Mouse (Mus musculus) heart, embryonic 10.5 days (tissue): ENCODE results near the gene Mcemp1. TPM values are rescaled to one million over a fixed set of nuclear protein-coding genes. Genes with fewer than 3 reads are reported as not detected.
A peak's percentile ranks its signal among the peaks of the same experiment; 100 is the strongest.

Experiments used
- DNase-seq: peaks from one replicate; pipeline ENCODE4 v3.0.0-alpha.2; 2017; ENCODE audit warnings: low spot score
- H3K27ac ChIP-seq: fragments of 300-500 bp; sonication (generic); 2 replicates; pipeline ENCODE4 v1.5.1; 2016; ENCODE audit warnings: mild to moderate bottlenecking
- H3K27me3 ChIP-seq: fragments of 300-500 bp; sonication (generic); 2 replicates; pipeline ENCODE4 v1.6.1; 2016; ENCODE audit warnings: mild to moderate bottlenecking; ENCODE audit not compliant: poor library complexity, insufficient read depth, severe bottlenecking
- H3K36me3 ChIP-seq: fragments of 300-500 bp; sonication (generic); 2 replicates; pipeline ENCODE4 v1.6.1; 2016; ENCODE audit warnings: mild to moderate bottlenecking, moderate library complexity
- H3K4me1 ChIP-seq: fragments of 300-500 bp; sonication (generic); 2 replicates; pipeline ENCODE4 v1.6.1; 2016; ENCODE audit warnings: mild to moderate bottlenecking
- H3K4me3 ChIP-seq: fragments of 300-500 bp; sonication (generic); 2 replicates; pipeline ENCODE4 v1.5.1; 2016; ENCODE audit warnings: mild to moderate bottlenecking, moderate library complexity
- H3K9me3 ChIP-seq: fragments of 300-500 bp; sonication (generic); 2 replicates; pipeline ENCODE4 v1.6.1; 2016; ENCODE audit warnings: mild to moderate bottlenecking, moderate library complexity
- WGBS: fragments of 180-500 bp; shearing (Covaris S2); methylation state at CpG from one replicate; pipeline ENCODE4 v1.1.7; 2016; 5-methylcytosine and 5-hydroxymethylcytosine counted together
- polyA plus RNA-seq: library from polyadenylated mRNA; unstranded; fragments of >200 nt; fragmentation: Nextera tagmentation; extraction: Ambion mirVana; gene quantifications from 2 replicates; pipeline ENCODE4 v1.2.1, GENCODE M21; 2016

The Mcemp1 gene
- polyA plus RNA-seq, 1 experiment from 2014 or later: 0.11 TPM

DNA sequence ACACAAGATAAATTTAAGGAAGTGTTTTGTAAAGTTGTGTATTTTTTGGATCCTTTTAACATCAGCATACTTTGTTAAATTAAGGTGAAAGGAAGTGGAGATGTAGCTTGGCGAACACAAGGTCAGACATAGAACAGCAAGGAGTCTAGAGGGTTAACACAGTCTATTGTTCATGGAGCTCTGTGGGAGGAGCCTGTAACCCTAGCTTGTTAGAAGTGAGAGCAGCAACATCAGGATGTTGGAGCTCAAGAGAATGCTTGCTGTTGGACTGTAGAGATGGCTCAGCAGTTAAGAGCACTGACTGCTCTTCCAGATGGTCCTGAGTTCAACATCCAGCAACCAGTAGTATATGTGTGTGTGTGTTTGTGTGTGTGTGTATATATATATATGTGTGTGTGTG, 16.6 kb upstream of the Mcemp1 start:
- DNase-seq: no peak
- Histone ChIP-seq H3K27me3 (no peaks in the 10 kb centered on the region), H3K9me3 (no peaks in the 10 kb centered on the region), H3K4me3 (0 out of 2 replicates have a peak overlapping the region, but pooled peaks have one; percentile 15), H3K4me1 (no peaks in the 10 kb centered on the region), H3K36me3 (no peaks in the 10 kb centered on the region), H3K27ac (no peak overlapping the region)
- WGBS: 43% methylated on average over 1 of the region's 1 CpGs

DNA sequence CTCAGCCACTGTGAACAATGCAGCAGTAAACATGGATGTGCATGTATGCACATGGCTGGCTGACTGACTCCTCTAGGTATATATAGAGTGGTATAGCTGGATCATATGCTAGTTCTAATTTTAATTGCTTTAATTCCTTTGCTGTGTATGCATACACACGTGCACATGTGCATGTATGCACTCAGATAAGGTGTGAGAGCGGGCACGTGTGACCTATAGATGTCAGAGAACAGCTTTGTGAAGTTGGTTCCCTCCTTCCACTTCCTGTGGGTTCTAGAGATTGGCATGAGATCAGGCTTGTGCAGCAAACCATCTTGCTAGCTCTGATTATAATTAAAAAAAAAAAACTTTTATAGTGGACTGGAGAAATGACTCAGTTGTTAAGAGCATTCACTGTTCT, 12.7 kb upstream of the Mcemp1 start:
- H3K36me3 ChIP-seq: no peaks in the 10 kb centered on the region
- no peak overlapping the region for H3K4me3 ChIP-seq
- no peaks in the 10 kb centered on the region; the same call in 1 of the 2 replicates for H3K27me3 ChIP-seq
- DNase-seq: no peak
- H3K4me1 ChIP-seq: no peaks in the 10 kb centered on the region; the same call in 1 of the 2 replicates
- no peak overlapping the region for H3K27ac ChIP-seq
- WGBS: 71% methylated on average over 3 of the region's 3 CpGs
- no peaks in the 10 kb centered on the region for H3K9me3 ChIP-seq

DNA sequence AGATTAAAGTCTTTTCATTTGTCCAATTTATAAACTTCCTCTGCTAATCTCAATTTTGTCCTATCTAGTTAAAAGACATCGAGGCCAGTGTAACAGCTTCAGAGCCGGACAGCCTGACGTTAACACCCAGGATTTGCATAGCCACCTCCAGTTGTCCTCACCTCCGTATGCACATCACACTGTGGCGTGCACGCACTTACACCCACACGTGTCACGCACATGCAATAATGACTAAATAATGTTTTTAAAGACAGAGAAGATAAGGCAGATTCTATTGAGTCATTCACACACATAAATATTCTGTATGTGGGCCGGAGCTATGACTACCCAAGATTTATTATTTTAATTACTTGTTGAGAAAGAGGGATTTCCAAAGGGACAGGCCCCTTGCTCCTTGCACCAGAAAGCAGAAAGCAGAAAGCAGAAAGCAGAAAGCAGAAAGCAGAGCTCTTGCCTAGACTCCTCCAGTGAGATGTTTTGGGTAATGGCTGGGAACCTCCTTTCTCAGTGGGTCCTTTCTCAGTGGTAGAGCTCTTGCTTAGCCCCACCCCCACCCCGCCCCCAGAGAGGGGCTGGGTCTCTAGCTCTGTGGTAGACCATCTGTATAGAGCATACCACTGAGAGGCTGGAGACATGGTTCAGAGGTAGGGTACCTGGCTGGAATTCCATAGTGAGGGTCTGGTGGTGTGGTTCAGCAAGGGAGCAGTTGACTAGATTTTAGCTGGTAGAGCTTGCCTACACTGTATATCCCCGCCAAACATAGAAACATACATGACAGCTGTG, 10.6 kb upstream of the Mcemp1 start:
- DNase-seq: no peak
- no peaks in the 10 kb centered on the region for H3K9me3 ChIP-seq
- 65% methylated on average over 11 of the region's 11 CpGs for WGBS
- no peaks in the 10 kb centered on the region for H3K36me3 ChIP-seq
- no peak overlapping the region for H3K27ac ChIP-seq
- no peaks in the 10 kb centered on the region; the same call in 1 of the 2 replicates for H3K27me3 ChIP-seq
- no peaks in the 10 kb centered on the region; the same call in 1 of the 2 replicates for H3K4me1 ChIP-seq
- H3K4me3 ChIP-seq: no peak overlapping the region

DNA sequence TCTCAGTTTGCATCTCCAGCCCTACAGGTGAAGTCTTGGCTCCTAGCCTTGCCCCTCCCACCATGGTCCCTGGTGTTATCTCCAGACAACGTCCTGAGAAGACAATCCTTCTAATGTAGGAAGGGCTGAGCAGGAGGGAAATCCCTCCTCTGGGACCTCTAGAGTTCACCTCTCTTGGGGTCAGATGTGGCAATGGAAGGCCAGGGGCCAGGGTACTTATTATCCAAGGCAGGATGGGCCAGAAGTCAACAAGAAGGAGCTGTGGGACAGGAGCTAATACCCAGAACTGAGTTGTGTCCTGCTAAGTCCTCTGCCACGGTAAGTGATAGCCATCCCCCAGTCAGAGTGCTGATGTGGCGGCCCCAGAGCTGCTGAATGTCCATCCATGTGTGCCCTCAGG, 10.0 kb upstream of the Mcemp1 start, which contains the start of gene Retn:
Retn (plus strand) TSS at position 245 of the 400 bp plus-strand sequence.
- Histone ChIP-seq H3K36me3 (no peaks in the 10 kb centered on the region), H3K27me3 (no peaks in the 10 kb centered on the region; the same call in 1 of the 2 replicates), H3K4me3 (no peak within 1 kb of the TSS), H3K9me3 (no peaks in the 10 kb centered on the region), H3K4me1 (no peaks in the 10 kb centered on the region; the same call in 1 of the 2 replicates), H3K27ac (no peak within 1 kb of the TSS)
- no peak for DNase-seq
- WGBS: 55% methylated on average over 3 of the region's 3 CpGs

DNA sequence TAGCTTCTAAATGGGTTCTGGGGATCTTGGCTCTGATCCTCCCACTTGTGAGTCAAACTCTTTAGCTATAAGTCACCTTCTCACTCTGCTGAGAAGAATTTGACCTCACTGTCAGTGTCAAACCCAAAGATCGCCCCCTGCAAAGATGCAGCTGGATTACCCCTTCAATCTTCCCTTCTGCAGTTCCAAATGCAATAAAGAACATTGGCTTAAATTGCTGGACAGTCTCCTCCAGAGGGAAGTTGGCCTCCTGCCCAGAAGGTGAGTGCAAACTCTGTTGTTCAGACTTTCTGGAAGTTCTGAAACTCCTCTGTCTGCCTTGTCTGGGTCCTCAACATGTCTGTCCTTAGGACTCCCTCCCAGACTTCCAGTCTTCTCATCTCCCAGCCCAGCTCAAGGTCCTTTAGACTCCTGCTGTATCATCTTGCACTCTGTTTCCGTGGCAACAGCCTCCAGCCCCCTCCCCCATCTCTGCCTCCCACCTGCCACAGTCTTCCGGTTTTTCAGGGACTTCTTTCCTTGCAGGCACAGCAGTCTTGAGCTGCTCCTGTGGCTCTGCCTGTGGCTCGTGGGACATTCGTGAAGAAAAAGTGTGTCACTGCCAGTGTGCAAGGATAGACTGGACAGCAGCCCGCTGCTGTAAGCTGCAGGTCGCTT, 8.7 kb upstream of the Mcemp1 start:
- Histone ChIP-seq H3K27ac (no peak overlapping the region), H3K9me3 (no peaks in the 10 kb centered on the region), H3K4me1 (no peaks in the 10 kb centered on the region; the same call in 1 of the 2 replicates), H3K36me3 (no peaks in the 10 kb centered on the region), H3K4me3 (no peak overlapping the region), H3K27me3 (no peaks in the 10 kb centered on the region; the same call in 1 of the 2 replicates)
- WGBS: 26% methylated on average over 7 of the region's 7 CpGs
- DNase-seq: no peak

DNA sequence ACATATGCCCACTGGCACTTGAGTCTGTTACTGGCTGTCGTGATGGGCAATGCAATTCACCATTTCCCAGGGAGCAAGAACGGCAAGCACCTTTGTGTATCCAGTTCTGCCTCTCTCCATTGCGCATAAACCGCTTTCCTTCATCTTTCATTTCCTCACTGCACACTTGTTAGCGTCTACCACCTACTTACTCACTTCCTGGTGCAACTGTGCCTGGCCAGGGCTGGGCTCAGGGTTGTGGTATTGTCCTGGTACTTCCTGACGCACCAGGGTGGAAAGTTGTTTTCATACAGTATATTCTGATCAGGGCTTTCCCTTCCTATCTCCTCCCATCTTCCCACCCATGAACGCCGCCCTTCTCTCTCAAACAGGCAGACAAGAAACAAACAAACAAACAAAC, 4.7 kb upstream of the Mcemp1 start:
- Histone ChIP-seq H3K27me3 (no peaks in the 10 kb centered on the region; the same call in 1 of the 2 replicates), H3K9me3 (no peaks in the 10 kb centered on the region), H3K27ac (no peak overlapping the region), H3K36me3 (no peaks in the 10 kb centered on the region), H3K4me3 (no peak overlapping the region), H3K4me1 (no peaks in the 10 kb centered on the region; the same call in 1 of the 2 replicates)
- no peak for DNase-seq
- 75% methylated on average over 8 of the region's 8 CpGs for WGBS

DNA sequence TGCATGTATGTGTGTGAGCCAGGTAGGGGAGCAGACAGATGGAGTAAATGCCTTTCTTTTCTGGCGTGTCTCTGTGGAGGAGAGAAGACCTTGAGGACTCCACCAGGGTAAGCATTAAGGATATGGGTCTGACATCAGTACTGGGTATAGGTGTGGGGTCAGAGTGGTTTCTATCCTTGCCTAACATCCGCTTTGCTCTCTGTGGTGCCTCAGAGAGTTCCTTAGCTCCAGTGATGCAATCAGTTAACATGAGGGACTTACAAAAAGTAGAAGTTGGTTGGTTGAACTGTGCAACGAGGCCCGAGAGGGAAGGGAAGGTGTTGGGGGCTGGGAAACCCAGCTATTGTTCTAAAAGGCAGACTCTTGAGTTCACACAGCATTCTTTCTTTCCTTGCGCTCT, 1.1 kb upstream of the Mcemp1 start:
- Histone ChIP-seq H3K4me1 (no peaks in the 10 kb centered on the region), H3K36me3 (no peaks in the 10 kb centered on the region), H3K4me3 (no peak overlapping the region), H3K27ac (no peak overlapping the region), H3K27me3 (no peaks in the 10 kb centered on the region), H3K9me3 (no peaks in the 10 kb centered on the region)
- no peak for DNase-seq
- WGBS: 61% methylated on average over 5 of the region's 5 CpGs

DNA sequence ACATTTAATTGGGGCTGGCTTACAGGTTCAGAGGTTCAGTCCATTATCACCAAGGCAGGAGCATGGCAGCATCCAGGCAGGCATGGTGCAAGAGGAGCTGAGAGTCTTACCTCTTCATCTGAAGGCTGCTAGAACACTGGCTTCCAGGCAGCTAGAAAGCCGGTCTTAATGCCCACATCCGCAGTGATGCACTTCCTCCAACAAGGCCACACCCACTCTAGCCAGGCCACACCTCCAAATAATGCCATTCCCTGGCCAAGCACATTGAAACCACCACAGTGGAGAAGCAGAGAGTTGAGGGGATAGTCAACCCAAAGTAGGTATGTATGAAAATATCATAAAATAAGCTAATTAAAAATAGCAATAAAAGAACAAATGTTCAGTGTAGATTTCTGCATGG, 4.8 kb downstream of the Mcemp1 start:
- no peaks in the 10 kb centered on the region for H3K27me3 ChIP-seq
- no peaks in the 10 kb centered on the region for H3K4me1 ChIP-seq
- no peaks in the 10 kb centered on the region for H3K36me3 ChIP-seq
- no peaks in the 10 kb centered on the region for H3K9me3 ChIP-seq
- H3K4me3 ChIP-seq: no peak overlapping the region
- H3K27ac ChIP-seq: no peak overlapping the region
- DNase-seq: no peak
- WGBS: 85% methylated on average over 2 of the region's 2 CpGs

DNA sequence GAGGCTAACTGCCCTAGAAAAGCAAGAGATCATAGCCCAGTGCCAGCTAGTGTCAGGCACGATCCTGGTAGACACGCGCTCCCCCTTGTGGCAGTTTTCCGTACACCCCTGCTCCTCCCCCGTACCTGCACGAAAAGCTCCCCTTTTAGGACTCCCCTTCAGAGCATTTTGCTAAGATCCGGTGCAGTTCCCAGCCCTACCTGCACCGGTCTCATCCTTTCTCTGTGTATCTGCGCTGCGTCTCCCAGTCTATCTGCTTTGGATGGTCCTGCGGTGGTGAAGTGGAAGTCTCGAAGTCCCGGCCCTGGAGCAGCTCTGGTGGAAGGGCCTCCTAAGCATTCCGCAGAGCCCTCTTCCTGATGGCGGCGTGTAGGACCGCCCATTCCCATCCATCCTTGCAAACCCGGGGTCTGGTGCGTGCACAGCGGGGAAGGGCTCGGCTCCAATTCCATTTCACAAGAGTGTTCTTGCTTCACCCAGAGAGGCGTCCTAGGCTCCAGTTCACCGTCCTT, 6.5 kb downstream of the Mcemp1 start, which contains the start of gene Fcor:
Fcor (minus strand) TSS at position 383 of the 512 bp plus-strand sequence.
- WGBS: under 1% methylated on average over 23 of the region's 23 CpGs
- no peaks in the 10 kb centered on the region for H3K9me3 ChIP-seq
- peak within 1 kb of the TSS; percentile 88 for H3K27ac ChIP-seq
- H3K4me1 ChIP-seq: 0 out of 2 replicates have a peak, but pooled peaks cover 4% of the 10 kb centered on the region
- H3K4me3 ChIP-seq: peak within 1 kb of the TSS; percentile 69
- no peaks in the 10 kb centered on the region for H3K36me3 ChIP-seq
- H3K27me3 ChIP-seq: no peaks in the 10 kb centered on the region
- peak; percentile 91 for DNase-seq

DNA sequence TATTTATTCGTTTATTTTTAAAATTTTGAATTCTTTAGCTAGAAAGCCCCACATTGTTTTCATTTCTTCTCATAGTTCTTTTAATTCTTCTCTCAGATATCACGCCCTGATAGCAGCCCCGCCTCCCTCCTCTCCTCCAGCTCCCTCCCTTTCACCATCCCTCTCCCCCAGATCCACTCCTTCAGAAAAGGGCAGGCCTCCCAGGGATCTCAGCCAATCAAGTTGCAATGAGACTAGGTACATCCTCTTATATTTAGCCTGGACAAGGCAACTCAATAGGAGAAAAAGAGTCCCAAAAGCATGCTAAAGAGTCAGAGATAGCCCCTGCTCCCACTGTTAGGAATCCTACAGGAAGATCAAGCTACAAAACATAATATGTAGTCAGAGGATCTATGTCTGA, 9.1 kb downstream of the Mcemp1 start:
- DNase-seq: no peak
- Histone ChIP-seq H3K36me3 (peaks cover 12% of the 10 kb centered on the region), H3K4me1 (0 out of 2 replicates have a peak, but pooled peaks cover 13% of the 10 kb centered on the region), H3K9me3 (no peaks in the 10 kb centered on the region), H3K27me3 (no peaks in the 10 kb centered on the region), H3K4me3 (no peak overlapping the region), H3K27ac (no peak overlapping the region)
- WGBS: 44% methylated on average over 3 of the region's 3 CpGs

DNA sequence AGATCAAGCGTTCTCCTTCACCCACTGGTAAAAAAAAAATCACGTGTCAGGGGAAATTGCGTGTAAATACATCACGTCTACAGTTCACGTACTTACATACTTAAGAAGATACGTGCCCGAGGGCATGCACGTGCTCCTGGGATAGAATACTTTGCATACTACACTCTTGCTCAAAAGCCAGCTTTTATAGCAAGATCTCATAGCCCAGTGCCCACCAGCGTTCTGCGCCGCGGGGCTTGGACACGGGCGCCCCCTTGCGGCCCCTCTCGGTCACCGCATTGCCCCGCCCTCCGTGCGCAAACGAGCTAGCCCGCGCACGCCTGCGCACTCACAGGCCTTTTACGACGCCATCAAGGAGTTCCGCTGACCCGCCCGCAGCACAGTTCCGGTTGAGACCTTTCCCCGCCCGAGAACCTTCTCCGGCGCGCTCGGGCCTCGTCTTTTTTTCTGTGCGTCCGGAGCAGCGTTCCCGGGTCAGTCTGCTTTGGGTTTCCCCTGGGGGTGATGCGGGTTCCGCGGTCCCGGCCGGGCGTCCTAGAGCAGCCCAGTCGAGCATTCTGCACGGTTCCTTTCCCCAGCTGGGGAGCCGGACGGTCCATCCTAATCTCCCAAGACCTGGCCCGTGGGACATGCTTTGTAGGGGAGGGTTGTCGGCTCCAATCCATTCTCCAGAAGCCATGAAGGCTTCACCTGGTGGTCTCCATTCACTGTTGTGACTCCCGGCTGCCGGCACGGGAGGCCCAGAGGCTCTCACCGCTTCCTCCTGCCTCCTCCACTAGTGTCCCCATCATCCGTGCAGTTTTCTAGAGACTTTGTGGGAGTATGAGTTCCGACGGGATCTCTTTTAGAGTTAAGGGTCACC, 10.8 kb downstream of the Mcemp1 start, which contains the start of gene Trappc5:
Trappc5 (plus strand) TSS at position 169 of the 862 bp plus-strand sequence.
- Histone ChIP-seq H3K36me3 (peaks cover 29% of the 10 kb centered on the region), H3K4me1 (0 out of 2 replicates have a peak, but pooled peaks cover 13% of the 10 kb centered on the region), H3K4me3 (peak within 1 kb of the TSS; percentile 95), H3K9me3 (no peaks in the 10 kb centered on the region), H3K27ac (peak within 1 kb of the TSS; percentile 96), H3K27me3 (no peaks in the 10 kb centered on the region)
- under 1% methylated on average over 61 of the region's 61 CpGs for WGBS
- DNase-seq: peak; percentile 97

DNA sequence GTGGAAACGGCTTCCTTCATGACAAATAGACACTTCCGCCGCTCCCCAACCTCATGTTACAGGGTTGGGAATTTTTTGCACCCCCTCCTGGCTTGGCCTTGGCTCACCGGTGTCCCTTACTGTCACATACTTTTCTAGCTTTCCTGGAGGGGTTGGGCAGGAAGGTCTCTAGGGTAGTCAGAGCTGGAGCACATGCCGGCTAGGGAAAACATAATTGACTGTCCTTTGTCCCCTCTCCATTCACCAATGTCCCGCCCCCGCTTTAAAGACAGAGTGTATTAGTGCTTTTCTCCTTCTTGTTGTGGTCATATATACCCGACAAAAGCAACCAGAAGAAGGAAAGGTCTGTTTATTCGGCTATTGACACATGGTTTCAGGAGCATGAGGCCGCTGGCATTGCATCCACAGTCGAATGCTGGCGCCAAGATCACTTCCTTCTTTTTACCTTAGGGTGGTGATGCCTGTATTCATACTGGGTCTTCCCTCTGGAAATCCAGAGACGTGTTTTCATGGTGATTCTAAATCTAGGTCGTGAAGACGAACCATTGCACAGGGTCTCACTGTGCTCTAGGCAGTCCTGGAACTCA, 11.5 kb downstream of the Mcemp1 start:
- H3K4me1 ChIP-seq: 0 out of 2 replicates have a peak, but pooled peaks cover 13% of the 10 kb centered on the region
- H3K36me3 ChIP-seq: peaks cover 36% of the 10 kb centered on the region
- H3K27ac ChIP-seq: peak overlapping the region; percentile 96
- H3K9me3 ChIP-seq: no peaks in the 10 kb centered on the region
- no peaks in the 10 kb centered on the region for H3K27me3 ChIP-seq
- peak overlapping the region; percentile 95 for H3K4me3 ChIP-seq
- 6% methylated on average over 15 of the region's 15 CpGs for WGBS
- DNase-seq: no peak
